Mouse (Mus musculus) kidney, adult 2 months (tissue): ENCODE measurements around the gene Gfra1.

Experiments
- CTCF ChIP-seq: fragments of 200-500 bp; conservative IDR thresholded peaks from 2 replicates; pipeline ENCODE4 v1.5.1; 2011; ENCODE audit warnings: low read depth, mild to moderate bottlenecking, control low read depth, low read length, moderate library complexity, mixed read lengths; ENCODE audit not compliant: insufficient read depth, insufficient read length
- POLR2A ChIP-seq: fragments of 200-500 bp; IDR thresholded peaks from one replicate; pipeline ENCODE4 v1.6.1; 2011; ENCODE audit warnings: low read depth, low read length, control low read depth

- TF ChIP-seq CTCF (no peak), POLR2A (no peak)
Measured at GRCm38 (mm10) chr19:58482373-58482977, 26.8 kb upstream of the Gfra1 start.
